Mouse (Mus musculus): ENCODE results near the gene Avpi1. TPM values are rescaled to one million over a fixed set of nuclear protein-coding genes. Genes with fewer than 3 reads are reported as not detected.

Avpi1 gene
- polyA plus RNA-seq, 1 experiment from 2014 or later: 29.5 TPM

DNA sequence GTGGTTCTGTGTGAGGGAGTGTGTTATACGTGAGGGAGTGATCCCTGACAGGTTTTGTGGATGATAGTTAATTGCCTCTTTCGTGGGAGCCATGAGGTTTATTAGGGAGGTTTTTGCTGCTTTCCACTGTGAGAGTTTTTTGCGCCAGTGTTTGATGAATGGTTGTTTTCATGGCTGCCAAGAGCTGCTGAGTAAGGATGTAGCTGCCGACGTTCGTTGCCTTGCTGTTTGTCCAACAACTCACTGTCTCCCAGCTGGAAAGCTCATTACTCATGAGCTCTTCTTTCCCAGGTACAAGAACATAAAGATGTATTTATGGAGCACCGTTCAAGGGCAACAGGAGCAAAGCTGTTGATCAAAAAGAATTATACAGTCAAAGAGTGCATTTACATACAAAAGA lies 35.3 kb upstream of the Avpi1 start:
- Histone ChIP-seq H3K9ac (ENCODE audit: low read depth, low read length) (no peak overlapping the region), H3K9me3 (replicated peaks; ENCODE audit: control insufficient read depth, low read length) (no peaks in the 10 kb centered on the region)

GRCm38 (mm10) chr19:42163764-42164163 lies 34.9 kb upstream of the Avpi1 start, which contains the start of gene Zfyve27:
Gene Zfyve27 (plus strand): TSS chr19:42163951.
- Histone ChIP-seq H3K9me3 (replicated peaks; ENCODE audit: control insufficient read depth, low read length) (no peaks in the 10 kb centered on the region), H3K4me1 (ENCODE audit: control insufficient read depth, insufficient read depth, low read length) (peaks cover 2% of the 10 kb centered on the region; the same call in 1 of the 2 replicates), H3K27me3 (ENCODE audit: control insufficient read depth, insufficient read depth, low read length) (peaks cover 16% of the 10 kb centered on the region), H3K27ac (ENCODE audit: low read depth, low read length) (no peak within 1 kb of the TSS), H3K36me3 (ENCODE audit: control insufficient read depth, insufficient read depth, low read length) (no peaks in the 10 kb centered on the region), H3K4me2 (no peak within 1 kb of the TSS), H3K9ac (ENCODE audit: low read depth, low read length) (no peak within 1 kb of the TSS), H3K4me3 (ENCODE audit: low read depth, low read length) (no peak within 1 kb of the TSS)
- WGBS (ENCODE audit: insufficient replicate concordance): 67% methylated on average over 5 of the region's 5 CpGs
- no peak for ATAC-seq (replicated peaks; ENCODE audit: insufficient number of reproducible peaks, low FRiP score, low TSS enrichment)

More for the DNA sequence above, 35.3 kb upstream of the Avpi1 start:
- Histone ChIP-seq H3K4me2 (no peak overlapping the region), H3K36me3 (ENCODE audit: control insufficient read depth, insufficient read depth, low read length) (no peaks in the 10 kb centered on the region), H3K27me3 (ENCODE audit: control insufficient read depth, insufficient read depth, low read length) (peaks cover 20% of the 10 kb centered on the region), H3K4me1 (ENCODE audit: control insufficient read depth, insufficient read depth, low read length) (0 out of 2 replicates have a peak, but pooled peaks cover 2% of the 10 kb centered on the region), H3K27ac (ENCODE audit: low read depth, low read length) (no peak overlapping the region), H3K4me3 (ENCODE audit: low read depth, low read length) (no peak overlapping the region)
- WGBS (ENCODE audit: insufficient replicate concordance): 51% methylated on average over 7 of the region's 7 CpGs
- ATAC-seq (replicated peaks; ENCODE audit: insufficient number of reproducible peaks, low FRiP score, low TSS enrichment): no peak

- no peaks in the 10 kb centered on the region for H3K36me3 ChIP-seq (ENCODE audit: control insufficient read depth, insufficient read depth, low read length)
- H3K9ac ChIP-seq (ENCODE audit: low read depth, low read length): peak overlapping the region; percentile 39; the same call in 1 of the 2 replicates
- H3K4me3 ChIP-seq (ENCODE audit: low read depth, low read length): no peak overlapping the region
- H3K4me1 ChIP-seq (ENCODE audit: control insufficient read depth, insufficient read depth, low read length): peaks cover 7% of the 10 kb centered on the region; the same call in 1 of the 2 replicates
- H3K9me3 ChIP-seq (replicated peaks; ENCODE audit: control insufficient read depth, low read length): no peaks in the 10 kb centered on the region
- H3K27ac ChIP-seq (ENCODE audit: low read depth, low read length): no peak overlapping the region
- no peak for ATAC-seq (replicated peaks; ENCODE audit: insufficient number of reproducible peaks, low FRiP score, low TSS enrichment)
- no peaks in the 10 kb centered on the region; the same call in 1 of the 2 replicates for H3K27me3 ChIP-seq (ENCODE audit: control insufficient read depth, insufficient read depth, low read length)
- 15% methylated on average over 13 of the region's 13 CpGs for WGBS (ENCODE audit: insufficient replicate concordance)
- H3K4me2 ChIP-seq: peak overlapping the region; percentile 35
Measured at GRCm38 (mm10) chr19:42158246-42159017, 29.6 kb upstream of the Avpi1 start.

DNA sequence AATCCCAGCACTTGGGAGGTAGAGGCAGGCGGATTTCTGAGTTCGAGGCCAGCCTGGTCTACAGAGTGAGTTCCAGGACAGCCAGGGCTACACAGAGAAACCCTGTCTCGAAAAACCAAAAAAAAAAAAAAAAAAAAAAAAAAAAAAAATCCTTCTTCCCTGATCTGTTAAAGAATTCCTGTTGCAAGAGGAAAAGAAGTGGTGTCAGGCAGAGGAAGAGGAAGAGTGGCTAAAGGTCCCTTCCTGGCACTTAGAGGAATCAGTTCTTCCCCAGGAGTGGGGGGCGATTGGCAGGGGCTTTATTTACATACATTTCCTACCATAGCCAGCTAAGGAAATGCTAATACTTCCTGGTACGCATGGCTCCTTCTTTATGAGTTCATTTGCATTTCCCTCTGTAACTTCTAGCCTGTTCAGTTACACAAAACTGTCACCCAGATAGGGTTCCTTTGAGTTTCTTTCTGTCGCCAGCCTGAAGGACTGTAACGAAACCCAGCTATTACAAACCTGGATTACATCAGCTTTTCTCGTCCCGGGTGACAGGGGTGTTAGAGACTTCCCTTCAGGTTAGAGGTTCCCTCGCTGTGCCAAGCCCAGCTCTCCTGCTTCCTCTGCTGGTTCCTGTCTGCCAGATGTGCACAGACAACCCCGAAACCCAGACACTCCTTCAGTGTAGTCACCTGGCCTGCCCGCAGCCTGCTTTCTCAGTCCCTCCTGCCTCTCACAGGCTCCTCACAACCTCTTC lies 28.8 kb upstream of the Avpi1 start:
- WGBS (ENCODE audit: insufficient replicate concordance): 44% methylated on average over 12 of the region's 12 CpGs
- H3K4me1 ChIP-seq (ENCODE audit: control insufficient read depth, insufficient read depth, low read length): peaks cover 7% of the 10 kb centered on the region; the same call in 1 of the 2 replicates
- H3K27ac ChIP-seq (ENCODE audit: low read depth, low read length): no peak overlapping the region
- H3K4me3 ChIP-seq (ENCODE audit: low read depth, low read length): no peak overlapping the region
- no peak for ATAC-seq (replicated peaks; ENCODE audit: insufficient number of reproducible peaks, low FRiP score, low TSS enrichment)
- H3K4me2 ChIP-seq: no peak overlapping the region
- no peaks in the 10 kb centered on the region for H3K9me3 ChIP-seq (replicated peaks; ENCODE audit: control insufficient read depth, low read length)
- no peaks in the 10 kb centered on the region; the same call in 1 of the 2 replicates for H3K27me3 ChIP-seq (ENCODE audit: control insufficient read depth, insufficient read depth, low read length)
- no peak overlapping the region for H3K9ac ChIP-seq (ENCODE audit: low read depth, low read length)
- H3K36me3 ChIP-seq (ENCODE audit: control insufficient read depth, insufficient read depth, low read length): no peaks in the 10 kb centered on the region

DNA sequence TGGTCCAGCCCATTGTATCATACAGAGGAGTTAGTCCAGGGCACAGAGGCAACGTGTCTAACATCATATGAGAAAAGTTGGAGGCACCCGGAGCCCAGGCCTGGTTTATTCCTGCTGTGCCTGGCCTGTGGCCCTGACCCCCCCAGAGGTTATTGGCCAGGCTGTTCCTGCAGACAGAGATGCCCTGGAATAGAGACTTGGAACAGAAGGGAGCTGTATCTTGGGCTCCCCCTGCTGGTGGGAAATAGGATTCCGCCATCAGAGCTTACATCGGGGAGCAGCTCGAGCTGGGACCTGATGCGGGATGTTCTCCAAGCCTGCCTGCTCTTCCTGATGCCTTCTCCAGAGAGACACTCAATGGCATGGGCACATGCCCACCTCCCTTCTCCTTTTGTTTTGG lies 23.1 kb upstream of the Avpi1 start:
- WGBS (ENCODE audit: insufficient replicate concordance): 4% methylated on average over 6 of the region's 6 CpGs
- Histone ChIP-seq H3K9ac (ENCODE audit: low read depth, low read length) (no peak overlapping the region), H3K27me3 (ENCODE audit: control insufficient read depth, insufficient read depth, low read length) (no peaks in the 10 kb centered on the region; the same call in 1 of the 2 replicates), H3K27ac (ENCODE audit: low read depth, low read length) (no peak overlapping the region), H3K4me1 (ENCODE audit: control insufficient read depth, insufficient read depth, low read length) (peaks cover 30% of the 10 kb centered on the region), H3K4me2 (no peak overlapping the region), H3K4me3 (ENCODE audit: low read depth, low read length) (no peak overlapping the region), H3K9me3 (replicated peaks; ENCODE audit: control insufficient read depth, low read length) (no peaks in the 10 kb centered on the region), H3K36me3 (ENCODE audit: control insufficient read depth, insufficient read depth, low read length) (no peaks in the 10 kb centered on the region)
- no peak for ATAC-seq (replicated peaks; ENCODE audit: insufficient number of reproducible peaks, low FRiP score, low TSS enrichment)

GRCm38 (mm10) chr19:42148569-42148860 lies 19.7 kb upstream of the Avpi1 start:
- ATAC-seq (replicated peaks; ENCODE audit: insufficient number of reproducible peaks, low FRiP score, low TSS enrichment): peak; percentile 44; the same call in 1 of the 2 replicates
- Histone ChIP-seq H3K9me3 (replicated peaks; ENCODE audit: control insufficient read depth, low read length) (no peaks in the 10 kb centered on the region), H3K27ac (ENCODE audit: low read depth, low read length) (peak overlapping the region; percentile 84), H3K36me3 (ENCODE audit: control insufficient read depth, insufficient read depth, low read length) (no peaks in the 10 kb centered on the region), H3K9ac (ENCODE audit: low read depth, low read length) (peak overlapping the region; percentile 92), H3K27me3 (ENCODE audit: control insufficient read depth, insufficient read depth, low read length) (no peaks in the 10 kb centered on the region), H3K4me3 (ENCODE audit: low read depth, low read length) (peak overlapping the region; percentile 73), H3K4me2 (peak overlapping the region; percentile 96), H3K4me1 (ENCODE audit: control insufficient read depth, insufficient read depth, low read length) (peaks cover 30% of the 10 kb centered on the region)
- WGBS (ENCODE audit: insufficient replicate concordance): 9% methylated on average over 7 of the region's 7 CpGs

DNA sequence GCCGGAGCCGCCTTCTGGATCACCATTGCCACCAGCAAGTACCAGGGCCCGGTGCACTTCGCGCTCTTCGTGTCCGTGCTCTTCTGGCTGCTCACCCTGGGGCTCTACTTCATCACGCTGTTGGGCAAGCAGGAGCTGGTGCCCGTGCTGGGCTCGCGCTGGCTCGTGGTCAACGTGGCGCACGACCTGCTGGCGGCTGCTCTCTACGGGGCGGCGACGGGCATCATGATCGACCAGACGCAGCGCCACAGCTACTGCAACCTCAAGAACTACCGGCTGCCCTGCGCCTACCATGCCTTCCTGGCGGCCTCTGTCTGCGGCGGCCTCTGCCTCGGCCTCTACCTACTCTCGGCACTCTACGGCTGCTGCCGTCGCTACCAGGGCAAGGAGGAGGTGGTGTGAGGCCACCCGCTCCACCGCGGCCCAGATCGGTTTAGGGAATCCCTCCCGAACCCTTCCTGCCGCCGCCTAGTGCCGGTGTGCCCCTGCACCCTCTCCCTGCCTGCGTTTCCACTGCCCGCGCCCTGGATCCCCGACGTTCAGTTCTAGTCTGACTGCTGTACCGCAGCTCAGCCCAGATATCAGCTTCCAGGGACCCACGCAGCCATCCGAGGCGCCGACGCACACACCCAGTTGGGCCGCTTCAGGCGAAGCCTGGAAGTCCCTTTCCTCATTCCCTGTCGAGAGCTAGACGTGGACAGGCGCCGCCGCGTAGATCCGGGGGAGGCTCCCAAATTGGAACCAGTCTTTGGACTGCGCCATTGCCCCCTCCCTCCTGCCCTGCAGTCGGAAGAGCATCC lies 19.1 kb upstream of the Avpi1 start:
- peaks cover 30% of the 10 kb centered on the region for H3K4me1 ChIP-seq (ENCODE audit: control insufficient read depth, insufficient read depth, low read length)
- peak overlapping the region; percentile 73 for H3K4me3 ChIP-seq (ENCODE audit: low read depth, low read length)
- H3K36me3 ChIP-seq (ENCODE audit: control insufficient read depth, insufficient read depth, low read length): no peaks in the 10 kb centered on the region
- H3K9ac ChIP-seq (ENCODE audit: low read depth, low read length): peak overlapping the region; percentile 92
- peak overlapping the region; percentile 84 for H3K27ac ChIP-seq (ENCODE audit: low read depth, low read length)
- H3K9me3 ChIP-seq (replicated peaks; ENCODE audit: control insufficient read depth, low read length): no peaks in the 10 kb centered on the region
- H3K27me3 ChIP-seq (ENCODE audit: control insufficient read depth, insufficient read depth, low read length): no peaks in the 10 kb centered on the region
- peak; percentile 23; the same call in 1 of the 2 replicates for ATAC-seq (replicated peaks; ENCODE audit: insufficient number of reproducible peaks, low FRiP score, low TSS enrichment)
- peak overlapping the region; percentile 96 for H3K4me2 ChIP-seq
- WGBS (ENCODE audit: insufficient replicate concordance): under 1% methylated on average over 63 of the region's 63 CpGs

DNA sequence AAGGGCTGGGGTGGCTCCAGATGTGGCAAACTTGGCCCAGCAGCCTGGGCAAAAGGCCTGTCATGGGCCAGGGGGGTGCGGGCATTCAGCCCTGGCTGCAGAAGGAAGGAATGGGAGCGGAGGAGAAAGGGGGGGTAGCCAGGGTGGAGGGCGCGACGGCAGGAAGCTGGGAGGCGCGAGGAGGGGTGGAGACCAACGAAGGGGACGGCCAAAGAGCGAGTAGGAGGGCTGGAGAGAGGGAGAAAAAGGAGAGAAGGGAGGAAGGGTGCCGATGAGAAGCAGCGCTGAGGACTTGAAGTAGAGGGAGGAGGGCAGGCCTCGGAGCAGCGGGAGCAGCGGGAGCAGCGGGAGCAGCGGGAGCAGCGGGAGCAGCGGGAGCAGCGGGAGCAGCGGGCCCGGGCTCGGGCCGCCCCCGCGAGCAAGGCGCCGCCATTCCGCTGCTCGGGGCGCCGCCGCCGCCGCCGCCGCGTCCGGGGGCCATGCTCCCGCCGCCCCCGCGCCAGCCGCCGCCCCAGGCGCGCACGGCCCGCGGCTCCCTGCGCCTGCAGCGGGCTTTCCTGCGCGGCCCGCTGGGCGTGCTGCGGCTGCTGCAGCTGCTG lies 18.4 kb upstream of the Avpi1 start, which contains the start of gene Marveld1:
Gene Marveld1, plus strand, starts transcription at position 231 of the 599 bp plus-strand sequence.
- under 1% methylated on average over 26 of the region's 57 CpGs for WGBS (ENCODE audit: insufficient replicate concordance)
- peak within 1 kb of the TSS; percentile 84 for H3K27ac ChIP-seq (ENCODE audit: low read depth, low read length)
- ATAC-seq (replicated peaks; ENCODE audit: insufficient number of reproducible peaks, low FRiP score, low TSS enrichment): peak; percentile 62
- H3K9me3 ChIP-seq (replicated peaks; ENCODE audit: control insufficient read depth, low read length): no peaks in the 10 kb centered on the region
- peaks cover 30% of the 10 kb centered on the region for H3K4me1 ChIP-seq (ENCODE audit: control insufficient read depth, insufficient read depth, low read length)
- no peaks in the 10 kb centered on the region for H3K36me3 ChIP-seq (ENCODE audit: control insufficient read depth, insufficient read depth, low read length)
- peak within 1 kb of the TSS; percentile 73 for H3K4me3 ChIP-seq (ENCODE audit: low read depth, low read length)
- H3K4me2 ChIP-seq: peak within 1 kb of the TSS; percentile 96
- H3K9ac ChIP-seq (ENCODE audit: low read depth, low read length): peak within 1 kb of the TSS; percentile 92
- no peaks in the 10 kb centered on the region for H3K27me3 ChIP-seq (ENCODE audit: control insufficient read depth, insufficient read depth, low read length)
